Mouse (Mus musculus) liver, adult 2 months (tissue): Measurements from ENCODE around the gene Lst1. TPM values are rescaled to one million over a fixed set of nuclear protein-coding genes. Genes with fewer than 3 reads are reported as not detected.
A peak's percentile ranks its signal among the peaks of the same experiment; 100 is the strongest.

Experiments used
- DNase-seq: peaks from one replicate; pipeline ENCODE4 v3.0.0-alpha.2; 2011; ENCODE audit warnings: low read depth, low spot score; ENCODE audit errors: extremely low read depth
- H3K27ac ChIP-seq: fragments of 200-500 bp; replicated peaks from 2 replicates; pipeline ENCODE4 v1.5.1; 2012; ENCODE audit warnings: low read depth, mild to moderate bottlenecking, control low read depth, inconsistent platforms, low read length; ENCODE audit not compliant: insufficient read depth
- H3K27me3 ChIP-seq: fragments of 200-500 bp; 2 replicates; pipeline ENCODE4 v1.6.1; 2012; ENCODE audit warnings: mild to moderate bottlenecking, moderate library complexity, low read length, inconsistent platforms; ENCODE audit not compliant: control insufficient read depth, insufficient read depth
- H3K36me3 ChIP-seq: fragments of 200-500 bp; 2 replicates; pipeline ENCODE4 v1.6.1; 2012; ENCODE audit warnings: low read length, inconsistent platforms; ENCODE audit not compliant: control insufficient read depth, insufficient read depth
- H3K4me1 ChIP-seq: fragments of 200-500 bp; 2 replicates; pipeline ENCODE4 v1.6.1; 2011; ENCODE audit warnings: low read length; ENCODE audit not compliant: control insufficient read depth, insufficient read depth
- H3K4me3 ChIP-seq: fragments of 200-500 bp; 2 replicates; pipeline ENCODE4 v1.5.1; 2011; ENCODE audit warnings: low read depth, mild to moderate bottlenecking, control low read depth, low read length, moderate library complexity; ENCODE audit not compliant: insufficient read depth
- H3K79me2 ChIP-seq: fragments of 200-500 bp; 2 replicates; pipeline ENCODE4 v1.6.1; 2012; ENCODE audit warnings: inconsistent platforms, mild to moderate bottlenecking, low read length, moderate library complexity; ENCODE audit not compliant: control insufficient read depth, insufficient read depth
- H3K9ac ChIP-seq: fragments of 200-500 bp; 2 replicates; pipeline ENCODE4 v1.6.1; 2012; ENCODE audit warnings: low read depth, mild to moderate bottlenecking, control low read depth, inconsistent platforms, low read length
- CTCF ChIP-seq: fragments of 200-500 bp; IDR thresholded peaks from 2 replicates; pipeline ENCODE4 v1.5.1; 2011; ENCODE audit warnings: low read depth, low read length, control low read depth
- POLR2A ChIP-seq: fragments of 200-500 bp; IDR thresholded peaks from 2 replicates; pipeline ENCODE4 v1.6.1; 2011; ENCODE audit warnings: low read length, control low read depth; ENCODE audit not compliant: insufficient read depth; ENCODE audit errors: extremely low read depth
- WGBS: fragments of 180-500 bp; shearing (Covaris S2); methylation state at CpG from one replicate; pipeline ENCODE4 v1.1.7; 2018; 5-methylcytosine and 5-hydroxymethylcytosine counted together
- polyA plus RNA-seq: library from polyadenylated mRNA; depleted of rRNA; stranded (reverse); fragments of >200 nt; gene quantifications from 2 replicates; pipeline ENCODE4 v1.2.3, GENCODE M21; 2012
- total RNA-seq: library from RNA; depleted of rRNA; stranded (reverse); fragments of >200 nt; gene quantifications from 2 replicates; pipeline ENCODE4 v1.2.3, GENCODE M21; 2014

Gene Lst1
- total and polyA plus RNA-seq, 2 experiments, result 10.2 to 11.8 TPM

- 65% methylated on average over 6 of the region's 6 CpGs for WGBS
- H3K9ac ChIP-seq, result no peak overlapping the region
These were observed 31.4 kb upstream of the Lst1 start for GRCm38 (mm10) chr17:35219601-35220041.

DNA sequence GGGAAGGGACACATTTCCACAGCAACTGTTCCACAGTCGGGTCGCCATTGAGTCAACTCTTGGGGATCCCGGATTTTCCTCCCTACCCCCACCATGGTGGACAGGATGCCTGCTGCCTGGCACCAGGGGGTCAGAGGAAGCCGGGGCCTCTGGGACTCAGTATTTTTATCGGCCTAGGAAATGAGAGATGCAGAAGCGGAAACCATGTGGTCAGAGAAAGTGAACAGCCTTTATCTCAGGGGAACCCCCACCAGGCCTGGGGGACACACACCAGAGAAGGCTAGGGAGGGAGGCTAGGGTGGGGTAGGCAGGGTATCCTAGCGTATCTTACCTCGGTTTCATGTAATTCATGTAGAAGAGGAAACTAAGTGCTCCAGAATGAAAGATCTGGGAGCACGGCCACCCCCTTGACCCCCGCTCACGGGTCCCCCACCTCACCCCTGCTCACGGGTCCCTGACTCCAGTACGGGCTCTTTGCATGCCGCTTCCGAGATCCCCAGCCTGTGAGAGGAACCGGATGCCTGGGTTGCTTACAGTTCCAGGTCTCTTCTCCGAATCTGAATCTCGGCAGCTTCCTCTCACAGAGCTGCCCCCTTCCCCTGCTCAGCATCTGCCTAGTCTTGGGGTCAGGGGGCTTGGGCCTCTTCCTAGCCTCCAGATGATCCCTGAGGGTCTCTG lies 30.4 kb upstream of the Lst1 start:
- peaks cover 6% of the 10 kb centered on the region for H3K4me1 ChIP-seq
- no peaks in the 10 kb centered on the region for H3K36me3 ChIP-seq
- WGBS, result 73% methylated on average over 18 of the region's 18 CpGs
- H3K27ac ChIP-seq, result peak overlapping the region; percentile 68
- no peak overlapping the region for H3K4me3 ChIP-seq
- DNase-seq, result no peak
- H3K9ac ChIP-seq, result no peak overlapping the region
- H3K27me3 ChIP-seq, result no peaks in the 10 kb centered on the region
- H3K79me2 ChIP-seq, result no peaks in the 10 kb centered on the region
- TF ChIP-seq CTCF (no peak), POLR2A (no peak)

More at GRCm38 (mm10) chr17:35219601-35220041, 31.4 kb upstream of the Lst1 start:
- Histone ChIP-seq H3K4me1 (peaks cover 6% of the 10 kb centered on the region), H3K27me3 (no peaks in the 10 kb centered on the region), H3K79me2 (no peaks in the 10 kb centered on the region), H3K36me3 (no peaks in the 10 kb centered on the region), H3K27ac (peak overlapping the region; percentile 68), H3K4me3 (no peak overlapping the region)
- TF ChIP-seq POLR2A, result no peak
- no peak for TF ChIP-seq CTCF
- DNase-seq, result no peak

GRCm38 (mm10) chr17:35213071-35213470 lies 24.8 kb upstream of the Lst1 start:
- WGBS, result 32% methylated on average over 5 of the region's 5 CpGs

GRCm38 (mm10) chr17:35210593-35210992 lies 22.4 kb upstream of the Lst1 start:
- Histone ChIP-seq H3K79me2 (no peaks in the 10 kb centered on the region), H3K36me3 (no peaks in the 10 kb centered on the region), H3K27ac (no peak overlapping the region), H3K4me1 (no peaks in the 10 kb centered on the region), H3K4me3 (no peak overlapping the region), H3K9ac (no peak overlapping the region), H3K27me3 (no peaks in the 10 kb centered on the region)
- no peak for DNase-seq
- TF ChIP-seq CTCF, result no peak
- TF ChIP-seq POLR2A, result no peak
- 58% methylated on average over 3 of the region's 3 CpGs for WGBS

More at GRCm38 (mm10) chr17:35213071-35213470, 24.8 kb upstream of the Lst1 start:
- peak; percentile 52 for DNase-seq
- Histone ChIP-seq H3K4me1 (no peaks in the 10 kb centered on the region), H3K9ac (no peak overlapping the region), H3K4me3 (no peak overlapping the region), H3K27me3 (no peaks in the 10 kb centered on the region), H3K36me3 (no peaks in the 10 kb centered on the region), H3K27ac (no peak overlapping the region), H3K79me2 (no peaks in the 10 kb centered on the region)
- no peak for TF ChIP-seq POLR2A

- Histone ChIP-seq H3K79me2 (no peaks in the 10 kb centered on the region), H3K4me1 (no peaks in the 10 kb centered on the region), H3K4me3 (no peak overlapping the region), H3K36me3 (no peaks in the 10 kb centered on the region), H3K27me3 (no peaks in the 10 kb centered on the region), H3K9ac (no peak overlapping the region), H3K27ac (peak overlapping the region; percentile 4; the same call in 1 of the 2 replicates)
- TF ChIP-seq POLR2A, result no peak
- TF ChIP-seq CTCF, result no peak
- DNase-seq, result no peak
- 68% methylated on average over 12 of the region's 12 CpGs for WGBS
These were observed 21.7 kb upstream of the Lst1 start for GRCm38 (mm10) chr17:35209785-35210535.

- 76% methylated on average over 10 of the region's 10 CpGs for WGBS
- no peaks in the 10 kb centered on the region for H3K4me1 ChIP-seq
These were observed 17.1 kb upstream of the Lst1 start for GRCm38 (mm10) chr17:35205380-35205769.

More at GRCm38 (mm10) chr17:35205380-35205769, 17.1 kb upstream of the Lst1 start:
- Histone ChIP-seq H3K4me3 (no peak overlapping the region), H3K79me2 (no peaks in the 10 kb centered on the region), H3K27me3 (no peaks in the 10 kb centered on the region), H3K36me3 (no peaks in the 10 kb centered on the region), H3K27ac (no peak overlapping the region), H3K9ac (no peak overlapping the region)
- TF ChIP-seq CTCF (no peak), POLR2A (no peak)
- DNase-seq, result no peak
